Mouse (Mus musculus): ENCODE data around the gene Best3. TPM values are rescaled to one million over a fixed set of nuclear protein-coding genes. Genes with fewer than 3 reads are reported as not detected.
A peak's percentile ranks its signal among the peaks of the same experiment; 100 is the strongest.
"Not testable (repeated sequence)": the region's sequence is repeated elsewhere in the genome, so short reads cannot be mapped to it uniquely, and the experiment has no call there.

Best3 gene
- polyA plus RNA-seq, 1 experiment from 2014 or later = 0.10 TPM

- Histone ChIP-seq H3K27me3 (ENCODE audit: control insufficient read depth, insufficient read depth, low read length) (no peaks in the 10 kb centered on the region), H3K4me3 (ENCODE audit: low read depth, low read length) (no peak overlapping the region), H3K9ac (ENCODE audit: low read length) (no peak overlapping the region), H3K4me2 (replicated peaks; ENCODE audit: low read depth) (no peak overlapping the region), H3K4me1 (replicated peaks; ENCODE audit: control insufficient read depth, insufficient read depth) (no peaks in the 10 kb centered on the region), H3K27ac (replicated peaks) (no peak overlapping the region), H3K36me3 (ENCODE audit: control insufficient read depth, insufficient read depth, low read length) (no peaks in the 10 kb centered on the region), H3K9me3 (ENCODE audit: control insufficient read depth, low read length) (no peaks in the 10 kb centered on the region)
- 73% methylated on average over 6 of the region's 6 CpGs for WGBS
- no peak for DNase-seq (ENCODE audit: low spot score)
- ATAC-seq (ENCODE audit: low FRiP score, low TSS enrichment) = no peak
- TF ChIP-seq CTCF (IDR thresholded peaks at IDR 0.05; ENCODE audit: low read depth) (peak; percentile 71), EP300 (optimal IDR thresholded peaks at IDR 0.05) (no peak)
Measured at GRCm38 (mm10) chr10:117040355-117040754, 54.2 kb downstream of the Best3 start.

- DNase-seq (ENCODE audit: low spot score) = no peak
Measured at GRCm38 (mm10) chr10:117042295-117042694, 56.2 kb downstream of the Best3 start.

GRCm38 (mm10) chr10:117043497-117044166, 57.5 kb downstream of the Best3 start:
- H3K4me2 ChIP-seq (replicated peaks; ENCODE audit: low read depth) = peak overlapping the region; percentile 8; the same call in 1 of the 2 replicates
- DNase-seq (ENCODE audit: low spot score) (peak; percentile 52), ATAC-seq (ENCODE audit: low FRiP score, low TSS enrichment) (peak; percentile 66)
- H3K4me3 ChIP-seq (ENCODE audit: low read depth, low read length); H3K9ac ChIP-seq (ENCODE audit: low read length); H3K27ac ChIP-seq (replicated peaks); H3K36me3 ChIP-seq (ENCODE audit: control insufficient read depth, insufficient read depth, low read length); H3K27me3 ChIP-seq (ENCODE audit: control insufficient read depth, insufficient read depth, low read length); H3K9me3 ChIP-seq (ENCODE audit: control insufficient read depth, low read length); H3K4me1 ChIP-seq (replicated peaks; ENCODE audit: control insufficient read depth, insufficient read depth): not testable (repeated sequence)
- 34% methylated on average over 15 of the region's 16 CpGs for WGBS

More at GRCm38 (mm10) chr10:117042295-117042694, 56.2 kb downstream of the Best3 start:
- H3K4me1 ChIP-seq (replicated peaks; ENCODE audit: control insufficient read depth, insufficient read depth) = no peaks in the 10 kb centered on the region
- ATAC-seq (ENCODE audit: low FRiP score, low TSS enrichment) = no peak
- no peak overlapping the region for H3K27ac ChIP-seq (replicated peaks)
- H3K4me3 ChIP-seq (ENCODE audit: low read depth, low read length) = no peak overlapping the region
- no peak for TF ChIP-seq CTCF (IDR thresholded peaks at IDR 0.05; ENCODE audit: low read depth)
- TF ChIP-seq EP300 (optimal IDR thresholded peaks at IDR 0.05) = no peak
- no peak overlapping the region for H3K9ac ChIP-seq (ENCODE audit: low read length)
- no peaks in the 10 kb centered on the region for H3K27me3 ChIP-seq (ENCODE audit: control insufficient read depth, insufficient read depth, low read length)
- no peaks in the 10 kb centered on the region for H3K9me3 ChIP-seq (ENCODE audit: control insufficient read depth, low read length)
- H3K36me3 ChIP-seq (ENCODE audit: control insufficient read depth, insufficient read depth, low read length) = no peaks in the 10 kb centered on the region
- no peak overlapping the region for H3K4me2 ChIP-seq (replicated peaks; ENCODE audit: low read depth)
- 70% methylated on average over 14 of the region's 14 CpGs for WGBS

GRCm38 (mm10) chr10:117045175-117046056, 59.3 kb downstream of the Best3 start, which contains the start of gene Lrrc10:
Gene Lrrc10, plus strand, starts transcription at chr10:117045341.
- Histone ChIP-seq H3K9me3 (ENCODE audit: control insufficient read depth, low read length) (no peaks in the 10 kb centered on the region), H3K4me1 (replicated peaks; ENCODE audit: control insufficient read depth, insufficient read depth) (no peaks in the 10 kb centered on the region), H3K27ac (replicated peaks) (no peak within 1 kb of the TSS), H3K36me3 (ENCODE audit: control insufficient read depth, insufficient read depth, low read length) (peaks cover 11% of the 10 kb centered on the region), H3K27me3 (ENCODE audit: control insufficient read depth, insufficient read depth, low read length) (no peaks in the 10 kb centered on the region), H3K4me2 (replicated peaks; ENCODE audit: low read depth) (peak within 1 kb of the TSS; percentile 27), H3K9ac (ENCODE audit: low read length) (no peak within 1 kb of the TSS), H3K4me3 (ENCODE audit: low read depth, low read length) (no peak within 1 kb of the TSS)
- WGBS = 46% methylated on average over 40 of the region's 40 CpGs
- 0 out of 2 replicates have a peak, but pooled peaks have one; percentile 31 for ATAC-seq (ENCODE audit: low FRiP score, low TSS enrichment)
- no peak for TF ChIP-seq EP300 (optimal IDR thresholded peaks at IDR 0.05)
- no peak for TF ChIP-seq CTCF (IDR thresholded peaks at IDR 0.05; ENCODE audit: low read depth)
- peak; percentile 29 for DNase-seq (ENCODE audit: low spot score)

DNA sequence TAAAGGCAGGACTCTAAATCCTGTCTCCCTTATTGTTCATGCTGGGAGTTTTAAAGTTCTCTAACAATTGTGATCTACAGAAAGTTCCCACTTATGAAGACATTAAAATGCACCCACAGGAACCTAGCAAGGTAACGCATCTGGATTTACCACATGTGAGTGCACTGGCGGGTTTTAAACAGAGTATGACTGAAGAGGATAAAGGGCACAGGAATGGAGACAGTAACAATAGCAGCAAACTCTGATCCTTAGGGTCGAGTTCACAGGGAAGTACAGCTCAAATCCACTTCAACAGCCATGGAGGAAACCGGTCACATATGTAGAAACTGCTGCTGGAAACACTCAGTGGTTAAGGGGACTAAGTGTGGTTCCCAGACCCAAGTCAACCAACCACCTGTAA, 63.1 kb downstream of the Best3 start:
- no peak for TF ChIP-seq CTCF (IDR thresholded peaks at IDR 0.05; ENCODE audit: low read depth)
- TF ChIP-seq EP300 (optimal IDR thresholded peaks at IDR 0.05) = no peak
- ATAC-seq (ENCODE audit: low FRiP score, low TSS enrichment) = no peak
- 82% methylated on average over 4 of the region's 4 CpGs for WGBS
- no peak overlapping the region for H3K9ac ChIP-seq (ENCODE audit: low read length)
- H3K9me3 ChIP-seq (ENCODE audit: control insufficient read depth, low read length) = no peaks in the 10 kb centered on the region
- no peaks in the 10 kb centered on the region for H3K4me1 ChIP-seq (replicated peaks; ENCODE audit: control insufficient read depth, insufficient read depth)
- H3K36me3 ChIP-seq (ENCODE audit: control insufficient read depth, insufficient read depth, low read length) = peaks cover 30% of the 10 kb centered on the region
- no peak overlapping the region for H3K4me2 ChIP-seq (replicated peaks; ENCODE audit: low read depth)
- H3K27ac ChIP-seq (replicated peaks) = no peak overlapping the region
- no peak overlapping the region for H3K4me3 ChIP-seq (ENCODE audit: low read depth, low read length)
- H3K27me3 ChIP-seq (ENCODE audit: control insufficient read depth, insufficient read depth, low read length) = no peaks in the 10 kb centered on the region
- DNase-seq (ENCODE audit: low spot score) = no peak
